Mouse (Mus musculus): ENCODE results near the gene Rfk. TPM values are rescaled to one million over a fixed set of nuclear protein-coding genes. Genes with fewer than 3 reads are reported as not detected.

Rfk gene
- polyA plus RNA-seq (2016; fragmentation: Nextera tagmentation; extraction: Ambion mirVana) = 76.1 and 85.8 TPM in 2 replicates

DNA sequence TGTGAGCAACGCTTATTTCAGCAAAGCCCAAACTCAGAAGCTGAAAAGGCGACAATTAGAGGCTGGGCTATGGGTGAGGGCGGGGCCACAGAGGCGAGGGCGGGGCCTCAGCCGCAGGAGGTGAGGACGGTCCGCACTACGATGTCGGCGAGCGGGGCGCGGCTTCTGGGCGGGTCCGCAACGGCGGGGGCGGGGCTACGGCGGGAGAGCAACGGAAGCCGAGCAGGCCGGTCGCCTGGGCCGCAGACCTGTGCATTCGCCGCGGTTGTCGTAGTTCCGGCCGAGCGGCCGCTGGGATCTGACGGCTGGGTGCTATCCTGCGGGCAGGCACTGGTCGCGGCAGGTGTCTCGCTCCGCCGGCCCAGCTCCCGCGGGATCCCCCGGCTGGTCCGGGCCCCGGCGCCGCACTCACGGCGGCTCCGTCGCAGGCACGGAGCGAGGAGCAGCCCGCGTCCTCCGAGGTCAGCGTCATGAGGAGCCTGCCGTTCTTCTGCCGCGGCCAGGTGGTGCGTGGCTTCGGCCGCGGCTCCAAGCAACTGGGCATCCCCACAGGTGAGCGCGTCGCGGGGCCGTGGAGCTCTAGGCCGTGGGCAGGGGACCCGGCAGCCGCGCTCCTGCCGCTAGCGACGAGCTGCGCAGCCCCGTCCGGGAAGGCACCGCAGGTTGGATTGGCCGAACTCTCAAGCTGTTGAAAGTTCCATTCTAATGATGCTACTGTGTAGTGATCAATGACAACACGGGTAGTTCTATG lies at the start of gene Rfk:
Gene Rfk, plus strand, starts transcription at position 203 of the 751 bp plus-strand sequence.
- H3K36me3 ChIP-seq = peaks cover 21% of the 10 kb centered on the region
- WGBS = under 1% methylated on average over 79 of the region's 83 CpGs
- ATAC-seq (ENCODE audit: insufficient number of reproducible peaks, low FRiP score) = peak; percentile 97

DNA sequence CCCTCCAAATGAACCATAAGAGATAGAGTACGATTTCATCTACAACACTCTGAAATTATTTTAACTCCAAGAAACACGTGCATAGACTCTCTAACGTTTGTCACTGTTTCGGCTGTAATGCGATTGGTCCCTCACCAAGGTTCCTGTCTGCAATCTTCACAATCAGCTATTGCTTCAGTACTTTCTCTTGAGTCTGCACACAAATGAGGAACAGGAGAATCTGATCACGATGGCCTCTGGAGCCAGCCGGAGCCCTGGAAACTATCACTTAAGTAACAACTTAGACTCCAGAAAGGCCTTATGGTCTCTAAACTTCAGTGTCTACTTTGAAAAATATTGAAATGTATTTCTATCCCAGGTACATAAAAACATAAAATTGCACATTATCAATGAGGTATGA lies 49.0 kb upstream of the Rfk start:
- ATAC-seq (ENCODE audit: insufficient number of reproducible peaks, low FRiP score) = no peak
- H3K27me3 ChIP-seq (replicated peaks) = no peaks in the 10 kb centered on the region
- H3K4me3 ChIP-seq = no peak overlapping the region
- WGBS = 84% methylated on average over 7 of the region's 7 CpGs
- no peaks in the 10 kb centered on the region for H3K36me3 ChIP-seq
- no peak overlapping the region for H3K27ac ChIP-seq (ENCODE audit: poor library complexity, severe bottlenecking)
- no peak overlapping the region for H3K9ac ChIP-seq
- no peak overlapping the region for H3K4me2 ChIP-seq
- no peaks in the 10 kb centered on the region for H3K9me3 ChIP-seq (replicated peaks)
- peaks cover 5% of the 10 kb centered on the region for H3K4me1 ChIP-seq (replicated peaks)

More for the DNA sequence above, at the start of gene Rfk:
- Histone ChIP-seq H3K4me3 (peak within 1 kb of the TSS; percentile 97), H3K4me1 (replicated peaks) (peaks cover 16% of the 10 kb centered on the region), H3K27me3 (replicated peaks) (no peaks in the 10 kb centered on the region), H3K9ac (peak within 1 kb of the TSS; percentile 97), H3K27ac (ENCODE audit: poor library complexity, severe bottlenecking) (peak within 1 kb of the TSS; percentile 87), H3K9me3 (replicated peaks) (no peaks in the 10 kb centered on the region), H3K4me2 (peak within 1 kb of the TSS; percentile 73)

DNA sequence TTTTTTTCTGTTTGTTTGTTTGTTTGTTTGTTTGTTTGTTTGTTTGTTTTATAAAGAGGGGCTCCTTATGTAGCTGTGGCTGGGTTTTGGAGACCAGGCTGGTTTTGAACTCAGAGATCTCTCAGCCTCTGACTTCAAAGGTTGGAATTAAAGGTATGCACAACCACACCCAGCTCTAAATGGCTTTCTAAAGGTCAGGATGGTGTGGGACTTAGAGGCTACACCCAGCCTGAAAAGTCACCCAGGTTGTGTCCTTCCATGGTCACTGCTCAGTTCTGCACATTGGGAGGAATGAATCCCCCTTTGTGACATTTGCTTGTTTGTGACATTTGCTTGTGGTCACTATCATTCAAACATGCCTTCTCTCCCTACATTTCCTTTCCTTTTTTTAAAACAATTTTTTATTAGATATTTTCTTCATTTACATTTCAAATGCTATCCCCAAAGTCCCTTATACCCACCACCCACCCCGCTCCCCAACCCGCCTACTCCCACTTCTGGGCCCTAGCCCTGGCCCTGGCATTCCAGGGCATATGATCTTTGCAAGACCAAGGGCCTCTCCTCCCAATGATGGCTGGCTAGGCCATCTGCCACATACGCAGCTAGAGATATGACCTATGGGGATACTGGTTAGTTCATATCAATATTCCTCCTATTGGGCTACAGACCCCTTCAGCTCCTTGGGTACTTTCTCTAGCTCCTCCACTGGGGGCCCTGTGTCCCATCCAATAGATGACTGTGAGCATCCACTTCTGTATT lies 46.9 kb upstream of the Rfk start:
- Histone ChIP-seq H3K36me3 (no peaks in the 10 kb centered on the region), H3K9ac (no peak overlapping the region), H3K27me3 (replicated peaks) (no peaks in the 10 kb centered on the region), H3K27ac (ENCODE audit: poor library complexity, severe bottlenecking) (no peak overlapping the region), H3K4me1 (replicated peaks) (peaks cover 14% of the 10 kb centered on the region), H3K9me3 (replicated peaks) (no peaks in the 10 kb centered on the region), H3K4me3 (no peak overlapping the region), H3K4me2 (no peak overlapping the region)
- 92% methylated on average over 3 of the region's 3 CpGs for WGBS
- ATAC-seq (ENCODE audit: insufficient number of reproducible peaks, low FRiP score) = no peak

DNA sequence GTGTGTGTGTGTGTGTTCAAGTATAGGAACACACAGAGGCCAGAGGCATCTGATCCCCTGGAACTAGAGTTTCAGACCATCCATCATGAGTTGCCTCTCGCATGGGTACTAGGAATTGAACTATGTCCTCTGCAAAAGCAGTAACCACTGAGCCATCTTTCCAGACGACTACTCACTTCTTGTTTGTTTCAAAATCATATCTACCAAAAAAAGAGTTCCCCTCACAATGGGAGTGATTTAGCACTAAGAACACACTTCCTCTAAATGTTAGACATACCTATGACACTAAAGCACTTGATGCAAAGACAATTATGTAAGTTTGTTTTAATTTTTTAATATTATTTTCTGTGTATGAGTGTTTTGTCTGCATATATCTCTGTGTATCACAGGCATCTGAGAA lies 46.0 kb upstream of the Rfk start:
- Histone ChIP-seq H3K27ac (ENCODE audit: poor library complexity, severe bottlenecking) (no peak overlapping the region), H3K9me3 (replicated peaks) (no peaks in the 10 kb centered on the region), H3K4me1 (replicated peaks) (peaks cover 14% of the 10 kb centered on the region), H3K4me3 (no peak overlapping the region), H3K27me3 (replicated peaks) (no peaks in the 10 kb centered on the region), H3K9ac (no peak overlapping the region), H3K4me2 (no peak overlapping the region), H3K36me3 (no peaks in the 10 kb centered on the region)
- WGBS = 62% methylated on average over 2 of the region's 2 CpGs
- no peak for ATAC-seq (ENCODE audit: insufficient number of reproducible peaks, low FRiP score)

DNA sequence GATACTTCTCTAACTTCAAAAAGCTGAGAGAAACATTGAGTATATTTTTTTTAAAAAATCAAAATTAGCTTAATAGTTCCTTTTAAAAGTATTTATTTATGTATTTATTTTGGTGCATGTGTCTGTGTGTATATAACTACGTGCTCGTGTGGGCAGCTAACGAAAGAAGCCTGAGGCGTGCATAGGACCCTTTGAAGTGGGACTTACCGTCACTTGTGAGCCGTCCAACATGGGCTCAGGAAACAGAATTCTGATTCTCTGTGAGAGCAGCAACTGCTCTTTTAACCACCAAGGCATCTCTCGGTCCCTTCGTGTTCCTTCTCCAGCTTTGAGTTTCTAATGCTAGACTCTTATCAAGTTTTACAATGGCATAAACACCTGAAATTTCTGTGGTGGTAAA lies 40.1 kb upstream of the Rfk start:
- peaks cover 25% of the 10 kb centered on the region for H3K4me1 ChIP-seq (replicated peaks)
- 85% methylated on average over 8 of the region's 8 CpGs for WGBS
- no peaks in the 10 kb centered on the region for H3K36me3 ChIP-seq
- no peak overlapping the region for H3K9ac ChIP-seq
- H3K4me2 ChIP-seq = peak overlapping the region; percentile 36; the same call in 1 of the 2 replicates
- no peak for ATAC-seq (ENCODE audit: insufficient number of reproducible peaks, low FRiP score)
- H3K27me3 ChIP-seq (replicated peaks) = peaks cover 9% of the 10 kb centered on the region; the same call in 1 of the 2 replicates
- H3K4me3 ChIP-seq = no peak overlapping the region; the same call in 1 of the 2 replicates
- H3K27ac ChIP-seq (ENCODE audit: poor library complexity, severe bottlenecking) = no peak overlapping the region
- H3K9me3 ChIP-seq (replicated peaks) = no peaks in the 10 kb centered on the region

- peak overlapping the region; percentile 53; the same call in 1 of the 2 replicates for H3K27ac ChIP-seq (ENCODE audit: poor library complexity, severe bottlenecking)
Observed at GRCm38 (mm10) chr19:17354362-17354761, 39.5 kb upstream of the Rfk start.

DNA sequence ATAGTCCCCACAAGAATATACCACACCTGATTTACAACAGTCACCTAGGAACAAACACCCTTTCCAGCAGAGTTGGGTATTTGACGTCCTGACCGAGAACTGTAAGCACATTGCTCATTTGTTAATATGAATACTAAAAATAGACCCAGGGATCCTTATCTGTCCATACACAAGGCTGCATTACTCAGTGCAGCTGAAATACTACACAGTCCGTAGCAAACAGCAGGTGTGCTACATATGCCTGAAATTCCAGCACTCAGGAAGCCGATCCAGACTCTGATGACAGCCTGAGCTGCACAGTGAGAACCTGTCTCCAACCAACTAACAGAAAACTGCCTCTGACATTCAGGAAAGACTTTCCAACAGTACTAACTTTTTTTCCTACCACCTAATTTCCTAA lies 39.0 kb upstream of the Rfk start:
- Histone ChIP-seq H3K36me3 (no peaks in the 10 kb centered on the region), H3K4me2 (peak overlapping the region; percentile 92), H3K4me1 (replicated peaks) (peaks cover 21% of the 10 kb centered on the region), H3K27me3 (replicated peaks) (peaks cover 12% of the 10 kb centered on the region; the same call in 1 of the 2 replicates), H3K27ac (ENCODE audit: poor library complexity, severe bottlenecking) (peak overlapping the region; percentile 25; the same call in 1 of the 2 replicates), H3K9ac (peak overlapping the region; percentile 49; the same call in 1 of the 2 replicates), H3K4me3 (peak overlapping the region; percentile 70), H3K9me3 (replicated peaks) (no peaks in the 10 kb centered on the region)
- WGBS = 11% methylated on average over 4 of the region's 4 CpGs
- ATAC-seq (ENCODE audit: insufficient number of reproducible peaks, low FRiP score) = peak; percentile 60; the same call in 1 of the 2 replicates

More at GRCm38 (mm10) chr19:17354362-17354761, 39.5 kb upstream of the Rfk start:
- Histone ChIP-seq H3K9me3 (replicated peaks) (no peaks in the 10 kb centered on the region), H3K36me3 (no peaks in the 10 kb centered on the region), H3K27me3 (replicated peaks) (peaks cover 9% of the 10 kb centered on the region; the same call in 1 of the 2 replicates), H3K9ac (no peak overlapping the region), H3K4me3 (peak overlapping the region; percentile 70), H3K4me2 (peak overlapping the region; percentile 92), H3K4me1 (replicated peaks) (peaks cover 25% of the 10 kb centered on the region)
- 54% methylated on average over 4 of the region's 4 CpGs for WGBS
- ATAC-seq (ENCODE audit: insufficient number of reproducible peaks, low FRiP score) = 0 out of 2 replicates have a peak, but pooled peaks have one; percentile 27

DNA sequence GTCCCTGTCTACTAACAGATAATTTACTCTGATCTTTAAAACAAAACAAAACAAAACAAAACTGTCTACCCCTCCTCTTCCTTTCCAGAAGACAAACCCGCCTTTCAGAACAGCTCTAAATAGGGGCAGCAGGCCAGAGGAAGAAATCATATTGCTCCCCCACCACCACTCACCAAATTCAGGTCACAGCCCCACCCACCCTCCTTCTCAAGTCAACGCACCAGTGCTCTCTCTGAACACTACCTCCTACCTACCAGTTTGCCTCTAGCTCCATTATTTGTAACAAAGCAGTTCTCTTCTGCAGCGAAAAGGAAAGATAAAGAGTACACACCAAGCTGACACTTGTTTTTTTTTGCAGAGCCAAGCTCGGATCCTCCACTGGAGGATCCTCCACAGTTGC lies 38.5 kb upstream of the Rfk start:
- H3K27ac ChIP-seq (ENCODE audit: poor library complexity, severe bottlenecking) = no peak overlapping the region; the same call in 1 of the 2 replicates
- WGBS = 20% methylated on average over 4 of the region's 4 CpGs
- H3K9ac ChIP-seq = no peak overlapping the region

DNA sequence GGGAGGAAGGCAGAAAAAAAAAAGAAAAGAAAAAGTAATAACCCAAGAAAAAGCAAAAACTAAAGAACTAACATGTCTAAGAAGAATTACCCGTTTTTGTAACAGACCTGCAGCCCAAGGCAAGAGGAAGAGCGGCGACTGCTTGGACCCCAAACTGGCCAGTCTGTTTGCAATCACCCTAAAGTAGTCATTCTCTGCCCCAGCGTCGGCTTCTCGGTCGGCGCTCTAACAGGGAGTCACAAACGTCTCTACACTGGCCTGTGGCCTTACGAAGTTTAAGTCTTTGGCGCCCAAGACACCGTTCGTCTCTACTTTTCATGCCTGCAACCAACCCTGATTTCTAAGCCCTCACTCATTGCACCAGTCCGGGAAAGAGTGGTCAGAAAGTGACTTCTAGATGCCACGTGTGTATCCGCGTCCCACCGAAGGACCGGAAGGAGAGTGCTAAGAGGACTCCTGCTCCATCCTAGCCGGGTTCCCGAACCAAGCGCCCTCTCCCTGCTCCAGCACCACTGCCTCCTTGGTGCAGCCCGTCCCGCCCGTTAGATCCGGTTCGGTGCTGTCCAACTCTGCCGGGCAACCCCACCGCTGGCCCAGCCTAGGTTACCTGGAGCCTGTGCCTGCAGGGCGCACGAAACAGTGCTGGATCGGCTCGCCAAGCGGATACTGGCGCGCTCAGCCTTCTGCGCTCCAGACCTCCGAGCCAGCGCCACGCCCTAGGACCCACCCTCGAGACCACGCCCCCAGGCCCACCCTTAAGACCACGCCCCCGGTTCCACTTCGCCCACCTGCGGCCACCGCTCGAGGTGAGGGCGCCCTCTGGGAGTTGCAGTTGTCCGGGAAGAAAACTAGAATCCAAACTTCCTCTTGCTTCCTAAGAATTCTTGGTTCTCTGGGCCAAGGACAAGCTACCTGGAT lies 37.6 kb upstream of the Rfk start:
- Histone ChIP-seq H3K9me3 (replicated peaks) (no peaks in the 10 kb centered on the region), H3K4me2 (peak overlapping the region; percentile 92), H3K27ac (ENCODE audit: poor library complexity, severe bottlenecking) (peak overlapping the region; percentile 68), H3K27me3 (replicated peaks) (peaks cover 15% of the 10 kb centered on the region; the same call in 1 of the 2 replicates), H3K4me3 (peak overlapping the region; percentile 70), H3K4me1 (replicated peaks) (peaks cover 14% of the 10 kb centered on the region), H3K36me3 (no peaks in the 10 kb centered on the region), H3K9ac (peak overlapping the region; percentile 79)
- 1% methylated on average over 50 of the region's 50 CpGs for WGBS
- ATAC-seq (ENCODE audit: insufficient number of reproducible peaks, low FRiP score) = peak; percentile 94

More for the DNA sequence above, 38.5 kb upstream of the Rfk start:
- Histone ChIP-seq H3K4me1 (replicated peaks) (peaks cover 16% of the 10 kb centered on the region), H3K4me3 (peak overlapping the region; percentile 70), H3K9me3 (replicated peaks) (no peaks in the 10 kb centered on the region), H3K36me3 (no peaks in the 10 kb centered on the region), H3K27me3 (replicated peaks) (peaks cover 15% of the 10 kb centered on the region; the same call in 1 of the 2 replicates), H3K4me2 (peak overlapping the region; percentile 92)
- no peak for ATAC-seq (ENCODE audit: insufficient number of reproducible peaks, low FRiP score)

DNA sequence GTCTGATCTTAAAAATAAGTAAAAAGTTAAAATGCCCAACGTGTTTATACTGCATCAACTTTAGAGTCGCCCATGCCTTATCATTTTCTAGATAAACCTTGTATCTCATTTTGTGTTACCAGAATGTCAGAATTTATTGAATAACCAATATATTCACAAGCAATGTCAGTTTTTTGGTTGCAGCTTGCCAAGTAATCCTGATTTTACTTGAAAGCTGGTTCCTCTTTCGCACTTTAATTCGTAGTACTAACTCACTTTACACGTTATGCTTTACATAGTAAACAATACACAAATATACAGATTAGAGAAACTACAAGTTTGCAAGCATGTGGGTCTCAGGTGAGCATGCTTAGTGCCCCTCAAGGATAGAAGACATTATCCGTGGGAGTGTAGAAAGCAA lies 36.9 kb upstream of the Rfk start:
- Histone ChIP-seq H3K4me3 (peak overlapping the region; percentile 70; the same call in 1 of the 2 replicates), H3K27me3 (replicated peaks) (peaks cover 15% of the 10 kb centered on the region; the same call in 1 of the 2 replicates), H3K27ac (ENCODE audit: poor library complexity, severe bottlenecking) (no peak overlapping the region), H3K36me3 (no peaks in the 10 kb centered on the region), H3K9ac (no peak overlapping the region), H3K4me1 (replicated peaks) (peaks cover 15% of the 10 kb centered on the region), H3K4me2 (no peak overlapping the region), H3K9me3 (replicated peaks) (no peaks in the 10 kb centered on the region)
- ATAC-seq (ENCODE audit: insufficient number of reproducible peaks, low FRiP score) = no peak
- 62% methylated on average over 6 of the region's 6 CpGs for WGBS
